Mouse (Mus musculus): ENCODE measurements around the gene Olfr320. TPM values are rescaled to one million over a fixed set of nuclear protein-coding genes. Genes with fewer than 3 reads are reported as not detected.

Olfr320 gene
- polyA plus RNA-seq, 1 experiment from 2014 or later: not detected

DNA sequence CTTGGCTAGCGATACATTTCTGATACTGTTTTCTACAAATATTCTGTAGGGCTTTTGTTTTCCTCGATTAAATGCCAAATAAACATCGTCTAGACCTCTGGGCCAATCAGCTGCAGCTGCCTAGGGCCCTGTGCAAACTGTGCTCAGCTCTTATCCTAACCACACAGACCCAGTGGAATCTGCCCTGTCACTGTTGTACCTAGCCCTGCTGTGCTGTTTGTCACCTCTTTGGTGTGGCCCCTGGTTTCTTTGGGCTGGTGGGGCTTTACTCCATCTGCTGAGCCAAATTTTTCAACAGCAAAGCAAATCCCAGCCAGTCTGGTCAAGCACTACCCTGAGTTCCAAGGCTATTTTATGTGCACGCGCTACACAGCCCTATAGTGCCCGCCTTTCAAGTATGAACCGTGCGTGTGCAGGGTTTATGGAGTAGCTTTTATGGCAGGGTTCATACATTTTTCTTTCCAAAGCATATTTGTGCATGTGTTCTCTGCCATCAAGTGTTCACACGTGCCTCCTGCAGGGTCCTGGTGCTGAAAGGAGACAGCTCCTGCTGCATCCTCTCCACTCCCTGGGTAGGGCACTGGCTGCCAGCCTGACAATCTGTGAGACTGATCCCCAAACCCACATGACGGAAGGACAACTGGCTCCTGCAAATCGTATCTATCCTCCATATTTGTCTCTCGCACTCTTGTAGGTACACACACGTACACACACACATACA is 39.1 kb upstream of the Olfr320 start:
- ATAC-seq: peak; percentile 37; the same call in 1 of the 2 replicates
- Histone ChIP-seq H3K27me3 (replicated peaks; ENCODE audit: insufficient read depth, low read length) (peaks cover 7% of the 10 kb centered on the region; the same call in 1 of the 2 replicates), H3K4me2 (replicated peaks; ENCODE audit: low read depth, low read length) (no peak overlapping the region)

DNA sequence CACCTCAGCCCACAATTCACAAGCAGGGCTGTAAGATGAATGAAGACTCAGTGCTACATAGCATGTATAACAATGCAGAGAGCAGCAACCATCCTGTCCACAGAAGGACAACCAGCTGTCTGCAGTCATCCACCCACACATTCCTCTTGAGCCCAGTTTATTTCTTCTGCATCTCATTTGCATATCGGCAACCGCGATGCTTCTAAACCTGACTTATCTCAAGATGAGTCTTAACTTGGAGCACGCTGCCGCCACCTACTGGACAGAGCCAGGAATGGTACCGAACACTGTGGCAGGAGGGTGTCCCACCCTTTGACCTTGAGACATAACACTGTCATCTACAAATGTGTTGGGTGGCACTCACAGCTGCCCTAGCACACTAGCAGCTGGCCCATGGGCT is 37.5 kb upstream of the Olfr320 start:
- Histone ChIP-seq H3K27me3 (replicated peaks; ENCODE audit: insufficient read depth, low read length) (peaks cover 7% of the 10 kb centered on the region; the same call in 1 of the 2 replicates), H3K9ac (replicated peaks; ENCODE audit: low read depth) (no peak overlapping the region), H3K4me1 (ENCODE audit: insufficient read depth, low read depth, low read length) (0 out of 2 replicates have a peak, but pooled peaks cover 4% of the 10 kb centered on the region), H3K36me3 (ENCODE audit: insufficient read depth, low read length) (no peaks in the 10 kb centered on the region), H3K9me3 (ENCODE audit: low read length) (no peaks in the 10 kb centered on the region), H3K4me2 (replicated peaks; ENCODE audit: low read depth, low read length) (no peak overlapping the region), H3K27ac (ENCODE audit: low read length) (no peak overlapping the region), H3K4me3 (ENCODE audit: low read depth, low read length) (no peak overlapping the region)
- DNase-seq (ENCODE audit: low spot score): peak; percentile 6
- 29% methylated on average over 6 of the region's 6 CpGs for WGBS
- no peak for TF ChIP-seq EP300 (IDR thresholded peaks at IDR 0.05)
- peak; percentile 68 for TF ChIP-seq CTCF (IDR thresholded peaks at IDR 0.05)
- no peak for ATAC-seq

More for the DNA sequence above, 39.1 kb upstream of the Olfr320 start:
- Histone ChIP-seq H3K9me3 (ENCODE audit: low read length) (no peaks in the 10 kb centered on the region), H3K9ac (replicated peaks; ENCODE audit: low read depth) (no peak overlapping the region), H3K36me3 (ENCODE audit: insufficient read depth, low read length) (no peaks in the 10 kb centered on the region), H3K4me3 (ENCODE audit: low read depth, low read length) (no peak overlapping the region), H3K27ac (ENCODE audit: low read length) (no peak overlapping the region), H3K4me1 (ENCODE audit: insufficient read depth, low read depth, low read length) (0 out of 2 replicates have a peak, but pooled peaks cover 4% of the 10 kb centered on the region)
- DNase-seq (ENCODE audit: low spot score): no peak
- WGBS: 71% methylated on average over 13 of the region's 13 CpGs
- TF ChIP-seq CTCF (IDR thresholded peaks at IDR 0.05): no peak
- TF ChIP-seq EP300 (IDR thresholded peaks at IDR 0.05): no peak

- Histone ChIP-seq H3K4me1 (ENCODE audit: insufficient read depth, low read depth, low read length) (no peaks in the 10 kb centered on the region), H3K27ac (ENCODE audit: low read length) (no peak overlapping the region), H3K9ac (replicated peaks; ENCODE audit: low read depth) (no peak overlapping the region), H3K36me3 (ENCODE audit: insufficient read depth, low read length) (no peaks in the 10 kb centered on the region), H3K4me2 (replicated peaks; ENCODE audit: low read depth, low read length) (no peak overlapping the region), H3K4me3 (ENCODE audit: low read depth, low read length) (no peak overlapping the region), H3K9me3 (ENCODE audit: low read length) (no peaks in the 10 kb centered on the region), H3K27me3 (replicated peaks; ENCODE audit: insufficient read depth, low read length) (no peaks in the 10 kb centered on the region)
- WGBS: 81% methylated on average over 3 of the region's 3 CpGs
- ATAC-seq (no peak), DNase-seq (ENCODE audit: low spot score) (no peak)
- TF ChIP-seq CTCF (IDR thresholded peaks at IDR 0.05) (no peak), EP300 (IDR thresholded peaks at IDR 0.05) (no peak)
Measured at GRCm38 (mm10) chr11:58655151-58655550, 25.7 kb upstream of the Olfr320 start.

GRCm38 (mm10) chr11:58658596-58658995 is 22.3 kb upstream of the Olfr320 start, which contains the start of gene Olfr322:
Olfr322 (plus strand) TSS chr11:58658782.
- no peak for DNase-seq (ENCODE audit: low spot score)
- WGBS: 82% methylated on average over 4 of the region's 4 CpGs
- no peak for ATAC-seq

DNA sequence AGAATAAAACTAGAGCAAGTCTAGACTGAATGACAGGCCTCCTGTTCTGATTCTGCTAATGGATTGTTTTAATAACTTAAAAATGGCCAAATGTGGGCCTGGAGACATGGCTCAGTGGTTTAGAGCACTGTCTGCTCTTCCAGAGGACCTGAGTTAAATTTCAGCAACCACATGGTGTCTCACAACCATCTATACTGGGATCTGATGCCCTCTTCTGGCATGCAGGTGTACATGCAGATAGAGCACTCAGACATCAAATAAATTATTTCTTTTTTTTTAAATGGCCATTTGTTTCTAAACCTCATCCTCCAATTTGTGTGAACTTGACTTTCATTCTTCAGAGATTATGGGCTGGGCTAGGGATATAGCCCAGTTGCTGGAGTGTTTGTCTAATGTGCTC is 11.6 kb upstream of the Olfr320 start:
- no peaks in the 10 kb centered on the region for H3K36me3 ChIP-seq (ENCODE audit: insufficient read depth, low read length)
- no peak overlapping the region for H3K9ac ChIP-seq (replicated peaks; ENCODE audit: low read depth)
- H3K27me3 ChIP-seq (replicated peaks; ENCODE audit: insufficient read depth, low read length): no peaks in the 10 kb centered on the region
- ATAC-seq (no peak), DNase-seq (ENCODE audit: low spot score) (no peak)
- H3K27ac ChIP-seq (ENCODE audit: low read length): no peak overlapping the region
- no peaks in the 10 kb centered on the region for H3K9me3 ChIP-seq (ENCODE audit: low read length)
- TF ChIP-seq EP300 (IDR thresholded peaks at IDR 0.05) (no peak), CTCF (IDR thresholded peaks at IDR 0.05) (no peak)
- no peak overlapping the region for H3K4me2 ChIP-seq (replicated peaks; ENCODE audit: low read depth, low read length)
- H3K4me3 ChIP-seq (ENCODE audit: low read depth, low read length): no peak overlapping the region
- H3K4me1 ChIP-seq (ENCODE audit: insufficient read depth, low read depth, low read length): no peaks in the 10 kb centered on the region

More at GRCm38 (mm10) chr11:58658596-58658995, 22.3 kb upstream of the Olfr320 start, which contains the start of gene Olfr322:
- Histone ChIP-seq H3K4me1 (ENCODE audit: insufficient read depth, low read depth, low read length) (no peaks in the 10 kb centered on the region), H3K36me3 (ENCODE audit: insufficient read depth, low read length) (no peaks in the 10 kb centered on the region), H3K9ac (replicated peaks; ENCODE audit: low read depth) (no peak within 1 kb of the TSS), H3K9me3 (ENCODE audit: low read length) (no peaks in the 10 kb centered on the region), H3K4me2 (replicated peaks; ENCODE audit: low read depth, low read length) (no peak within 1 kb of the TSS), H3K27ac (ENCODE audit: low read length) (no peak within 1 kb of the TSS), H3K4me3 (ENCODE audit: low read depth, low read length) (no peak within 1 kb of the TSS), H3K27me3 (replicated peaks; ENCODE audit: insufficient read depth, low read length) (no peaks in the 10 kb centered on the region)
- TF ChIP-seq EP300 (IDR thresholded peaks at IDR 0.05) (no peak), CTCF (IDR thresholded peaks at IDR 0.05) (no peak)

GRCm38 (mm10) chr11:58671825-58672224 is 9.1 kb upstream of the Olfr320 start:
- WGBS: 48% methylated on average over 4 of the region's 4 CpGs
- Histone ChIP-seq H3K9ac (replicated peaks; ENCODE audit: low read depth) (no peak overlapping the region), H3K4me1 (ENCODE audit: insufficient read depth, low read depth, low read length) (no peaks in the 10 kb centered on the region), H3K4me2 (replicated peaks; ENCODE audit: low read depth, low read length) (no peak overlapping the region), H3K4me3 (ENCODE audit: low read depth, low read length) (no peak overlapping the region), H3K27ac (ENCODE audit: low read length) (no peak overlapping the region), H3K9me3 (ENCODE audit: low read length) (no peaks in the 10 kb centered on the region), H3K27me3 (replicated peaks; ENCODE audit: insufficient read depth, low read length) (no peaks in the 10 kb centered on the region), H3K36me3 (ENCODE audit: insufficient read depth, low read length) (no peaks in the 10 kb centered on the region)
- DNase-seq (ENCODE audit: low spot score) (no peak), ATAC-seq (no peak)
- no peak for TF ChIP-seq EP300 (IDR thresholded peaks at IDR 0.05)
- no peak for TF ChIP-seq CTCF (IDR thresholded peaks at IDR 0.05)

Data from lung, postnatal 0 days (tissue).